23 mouse cellular contexts compared by ENCODE assay signal in the genomic region with DNA sequence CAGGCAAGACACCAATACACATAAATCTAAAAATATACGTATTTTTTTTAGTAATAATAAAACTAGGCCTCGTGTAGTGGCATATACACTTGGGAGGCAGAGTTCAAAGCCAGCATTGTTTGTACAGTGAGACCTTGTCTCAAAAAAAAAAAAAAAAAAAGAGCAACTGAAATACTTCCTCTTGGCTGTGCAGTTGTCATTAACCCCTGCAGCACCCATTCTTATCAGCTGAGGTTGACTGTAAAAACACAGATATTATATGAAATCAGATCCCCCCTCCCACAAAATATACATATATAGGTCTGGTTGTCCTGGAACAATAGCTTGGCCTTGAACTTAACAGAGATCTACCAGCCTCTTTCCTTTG. TPM values are rescaled to one million over a fixed set of nuclear protein-coding genes. Genes with fewer than 3 reads are reported as not detected.
A peak's percentile ranks its signal among the peaks of the same experiment; 100 is the strongest.
DNase-seq lines count a peak whose midpoint lies in the region; ATAC-seq and TF ChIP-seq lines count a peak whose summit lies in the region.
"Had no signal": no experiment of that assay in that cellular context is flagged by ENCODE, and none has a peak within 500 bp of the region (broad histone marks: within the 10 kb centered on the region; RNA-seq: fewer than 3 reads in every experiment).

No protein-coding gene starts in this region.

- in situ Hi-C loops in CH12.LX (cut with MboI; ENCODE audit: low pct_ligation_motif_present, low pct_unique_long_range_greater_than_20kb, low sequenced_read_pairs), result no loop called here

- peaks cover 48% of the 10 kb centered on the region for H3K36me3 ChIP-seq in hindbrain, postnatal 0 days (ENCODE audit: insufficient read depth, low read length)
- peaks cover 32% of the 10 kb centered on the region for H3K36me3 ChIP-seq in hindbrain, embryonic 16.5 days (ENCODE audit: control insufficient read depth, insufficient read depth, low read length)
- peaks cover 36 to 54% of the 10 kb centered on the region in 2 experiments for H3K36me3 ChIP-seq in CH12.LX (replicated peaks in 1 of 2; ENCODE audit: control insufficient read depth in 1 of 2, insufficient read depth in 1 of 2, low read length in 1 of 2)

- TF ChIP-seq EP300 in CH12.LX (IDR thresholded peaks at IDR 0.05; ENCODE audit: low read length), result no peak

- TF ChIP-seq CTCF in hindbrain, postnatal 0 days (IDR thresholded peaks at IDR 0.05; ENCODE audit: low read depth), result no peak
- TF ChIP-seq CTCF in CH12.LX (conservative IDR thresholded peaks at IDR 0.05 in 1 of 2, IDR thresholded peaks at IDR 0.05 in 1 of 2; ENCODE audit: low read depth in 2 of 2, low read length in 2 of 2), result no peak
- no peak for TF ChIP-seq CTCF in bone marrow macrophage, adult 2 months (IDR thresholded peaks at IDR 0.05; ENCODE audit: low read depth, low read length)

- H3K27ac ChIP-seq in hindbrain, postnatal 0 days, result 0 out of 2 replicates have a peak overlapping the region, but pooled peaks have one; percentile 4
- no peak overlapping the region for H3K27ac ChIP-seq in hindbrain, embryonic 16.5 days (ENCODE audit: low read depth, low read length)
- no peak overlapping the region for H3K27ac ChIP-seq in CH12.LX (ENCODE audit: insufficient read depth, low read depth)
- peak overlapping the region; percentile 32; the same call in 1 of the 2 replicates for H3K27ac ChIP-seq in bone marrow macrophage, adult 2 months (ENCODE audit: insufficient read depth, low read depth, low read length)
- H3K27ac ChIP-seq: embryonic facial prominence, embryonic 10.5 days; forebrain, embryonic 13.5 days had no signal

- peaks cover 22% of the 10 kb centered on the region for H3K4me1 ChIP-seq in hindbrain, postnatal 0 days (ENCODE audit: insufficient read depth, low read length)
- H3K4me1 ChIP-seq in hindbrain, embryonic 16.5 days (ENCODE audit: control insufficient read depth, insufficient read depth, low read depth, low read length), result peaks cover 20% of the 10 kb centered on the region
- peaks cover 10 to 23% of the 10 kb centered on the region in 2 experiments for H3K4me1 ChIP-seq in CH12.LX (ENCODE audit: control insufficient read depth in 1 of 2, insufficient read depth in 2 of 2)
- peaks cover 37% of the 10 kb centered on the region for H3K4me1 ChIP-seq in bone marrow macrophage, adult 2 months (ENCODE audit: control insufficient read depth, insufficient read depth, low read length)

- H3K79me2 ChIP-seq in CH12.LX (replicated peaks; ENCODE audit: control insufficient read depth, extremely low read depth, insufficient read depth, poor library complexity, severe bottlenecking), result no peaks in the 10 kb centered on the region

- no peak for TF ChIP-seq RAD21 in CH12.LX (IDR thresholded peaks at IDR 0.05; ENCODE audit: low read depth, low read length)

- no peaks in the 10 kb centered on the region for H3K27me3 ChIP-seq in hindbrain, postnatal 0 days (ENCODE audit: insufficient read depth, low read length)
- no peaks in the 10 kb centered on the region for H3K27me3 ChIP-seq in hindbrain, embryonic 16.5 days (replicated peaks; ENCODE audit: control insufficient read depth, insufficient read depth, low read length)
- H3K27me3 ChIP-seq in CH12.LX (replicated peaks), result no peaks in the 10 kb centered on the region
- H3K27me3 ChIP-seq: forebrain, embryonic 13.5 days; heart, embryonic 12.5 days; Patski had no signal

- no peak overlapping the region for H3K9ac ChIP-seq in hindbrain, postnatal 0 days (replicated peaks; ENCODE audit: low read length)
- H3K9ac ChIP-seq in hindbrain, embryonic 16.5 days (ENCODE audit: low read depth, low read length), result no peak overlapping the region
- no peak overlapping the region for H3K9ac ChIP-seq in CH12.LX (ENCODE audit: insufficient read depth, low read depth)
- H3K9ac ChIP-seq: forebrain, embryonic 13.5 days; forebrain, postnatal 0 days; heart, embryonic 12.5 days had no signal

- WGBS in hindbrain, postnatal 0 days, result 56% methylated on average over 2 of the region's 2 CpGs
- WGBS in hindbrain, embryonic 16.5 days, result 64% methylated on average over 2 of the region's 2 CpGs

- no peak overlapping the region for H3K4me3 ChIP-seq in hindbrain, postnatal 0 days (ENCODE audit: low read length)
- H3K4me3 ChIP-seq in hindbrain, embryonic 16.5 days (ENCODE audit: low read length), result no peak overlapping the region
- no peak overlapping the region for H3K4me3 ChIP-seq in CH12.LX (replicated peaks in 1 of 3; ENCODE audit: low read depth in 2 of 3, low read length in 2 of 3, poor library complexity in 1 of 3)
- no peak overlapping the region for H3K4me3 ChIP-seq in bone marrow macrophage, adult 2 months (ENCODE audit: insufficient read depth, low read length)
- H3K4me3 ChIP-seq: embryonic facial prominence, embryonic 10.5 days; forebrain, embryonic 13.5 days; heart, embryonic 12.5 days had no signal

- dilution Hi-C loops in CH12.LX (cut with MboI; ENCODE audit: extremely low pct_ligation_motif_present, extremely low pct_unique_long_range_greater_than_20kb, low sequenced_read_pairs), result no loop called here

- no peak overlapping the region for H3K4me2 ChIP-seq in hindbrain, postnatal 0 days (ENCODE audit: low read depth, low read length)
- H3K4me2 ChIP-seq in hindbrain, embryonic 16.5 days (ENCODE audit: low read length), result no peak overlapping the region
- no peak overlapping the region for H3K4me2 ChIP-seq in CH12.LX (ENCODE audit: insufficient read depth, low read depth, poor library complexity, severe bottlenecking)
- H3K4me2 ChIP-seq: forebrain, embryonic 13.5 days; heart, embryonic 12.5 days had no signal

- DNase-seq in hindbrain, postnatal 0 days (ENCODE audit: low spot score), result no peak
- peak; percentile 2 for DNase-seq in kidney, postnatal 10 days
- DNase-seq in kidney, adult 11 months, result no peak
- DNase-seq in CH12.LX (ENCODE audit: extremely low read depth), result no peak
- no peak for DNase-seq in spleen, postnatal 36 days (ENCODE audit: low spot score in 2 of 2)
- DNase-seq: adrenal gland, postnatal 14 days; cerebellum, postnatal 10 days; forebrain, postnatal 0 days; gastrocnemius, postnatal 14 days; heart, postnatal 36 days had no signal

- no peak; the same call in 1 of the 2 replicates for TF ChIP-seq POLR2A in CH12.LX (IDR thresholded peaks at IDR 0.05; ENCODE audit: low read depth, low read length)
- no peak for TF ChIP-seq POLR2A in bone marrow macrophage, adult 2 months (IDR thresholded peaks at IDR 0.05; ENCODE audit: borderline replicate concordance, low read depth, low read length)

- no peak for ATAC-seq in hindbrain, postnatal 0 days
- ATAC-seq in hindbrain, embryonic 16.5 days, result no peak
- ATAC-seq in inflammation-experienced regulatory T-cells, adult 6 months, result no peak
- ATAC-seq: activated CD4-positive, CD25-positive, alpha-beta regulatory T cell, adult 4 months; forebrain, embryonic 13.5 days; forebrain, postnatal 0 days; Patski had no signal

- H3K9me3 ChIP-seq in hindbrain, postnatal 0 days (ENCODE audit: low read length), result no peaks in the 10 kb centered on the region
- no peaks in the 10 kb centered on the region for H3K9me3 ChIP-seq in hindbrain, embryonic 16.5 days (ENCODE audit: control insufficient read depth, low read length)
- no peaks in the 10 kb centered on the region for H3K9me3 ChIP-seq in CH12.LX (replicated peaks; ENCODE audit: low read length)
- H3K9me3 ChIP-seq: embryonic facial prominence, embryonic 10.5 days; forebrain, embryonic 13.5 days; heart, embryonic 12.5 days had no signal

RNA-seq across cellular contexts. Expression of a gene that starts 2.9 kb away (rescaled TPM):
- not detected in 2 replicates for total RNA-seq in hindbrain, postnatal 0 days (2014; rRNA removed)
- polyA plus RNA-seq in hindbrain, postnatal 0 days (2015; fragmentation: Nextera tagmentation; extraction: Ambion mirVana), result 2.7 and 7.3 TPM in 2 replicates
- 8.1 and 21.8 TPM in 2 replicates for polyA plus RNA-seq in hindbrain, embryonic 16.5 days (2015; fragmentation: Nextera tagmentation; extraction: Ambion mirVana)
- total RNA-seq in CH12.LX (2012; rRNA removed), result not detected in 2 replicates
- total RNA-seq in CH12.LX (2014; rRNA removed), result not detected in 2 replicates
- not detected in 2 replicates for polyA plus RNA-seq in CH12.LX (2012; ENCODE audit: insufficient read length, low read depth)
- polyA plus RNA-seq in bone marrow macrophage, adult 2 months (2012; ENCODE audit: insufficient read depth, insufficient read length, missing spikeins), result not detected in 2 replicates
- not detected for polyA plus RNA-seq in inflammation-experienced regulatory T-cells, adult 6 months (2017; shearing (Covaris generic))
- total RNA-seq: adrenal gland, adult 18-20 months; adrenal gland, postnatal 14 days; forebrain, postnatal 0 days; gastrocnemius, adult 18-20 months; gastrocnemius, postnatal 14 days; heart, adult 8-10 months; heart, postnatal 36 days had no signal
- polyA plus RNA-seq: activated CD4-positive, CD25-positive, alpha-beta regulatory T cell, adult 4 months; cerebellum, adult 2 months; gonadal fat pad, adult 2 months; heart, embryonic 12.5 days had no signal

RNA-seq across cellular contexts. Expression of a gene that starts 10.4 kb away (rescaled TPM):
- total RNA-seq in hindbrain, postnatal 0 days (2014; rRNA removed), result 68.2 and 86.1 TPM in 2 replicates
- polyA plus RNA-seq in hindbrain, postnatal 0 days (2015; fragmentation: Nextera tagmentation; extraction: Ambion mirVana), result 41.2 and 42.0 TPM in 2 replicates
- 55.7 and 62.4 TPM in 2 replicates for polyA plus RNA-seq in hindbrain, embryonic 16.5 days (2015; fragmentation: Nextera tagmentation; extraction: Ambion mirVana)
- total RNA-seq in CH12.LX (2012; rRNA removed) (2.8 and 3.0 TPM in 2 replicates), CH12.LX (2014; rRNA removed) (1.4 and 1.5 TPM in 2 replicates)
- polyA plus RNA-seq in CH12.LX (2012; ENCODE audit: insufficient read length, low read depth), result 2.3 and 3.0 TPM in 2 replicates
- 17.4 and 17.5 TPM in 2 replicates for polyA plus RNA-seq in bone marrow macrophage, adult 2 months (2012; ENCODE audit: insufficient read depth, insufficient read length, missing spikeins)
- 1 to 10 TPM; 6.6 to 10.0 (median 7.5) TPM for polyA plus RNA-seq in inflammation-experienced regulatory T-cells, adult 6 months (2017; shearing (Covaris generic))

RNA-seq across cellular contexts. Expression of a gene that starts 11.5 kb away (rescaled TPM):
- total RNA-seq in hindbrain, postnatal 0 days (2014; rRNA removed), result 69.9 and 91.1 TPM in 2 replicates
- 97.2 and 99.5 TPM in 2 replicates for polyA plus RNA-seq in hindbrain, postnatal 0 days (2015; fragmentation: Nextera tagmentation; extraction: Ambion mirVana)
- 104 and 109 TPM in 2 replicates for polyA plus RNA-seq in hindbrain, embryonic 16.5 days (2015; fragmentation: Nextera tagmentation; extraction: Ambion mirVana)
- total RNA-seq in CH12.LX (2012; rRNA removed) (75.6 and 95.5 TPM in 2 replicates), CH12.LX (2014; rRNA removed) (53.1 and 62.2 TPM in 2 replicates)
- polyA plus RNA-seq in CH12.LX (2012; ENCODE audit: insufficient read length, low read depth), result 105 and 136 TPM in 2 replicates
- 24.9 and 33.9 TPM in 2 replicates for polyA plus RNA-seq in bone marrow macrophage, adult 2 months (2012; ENCODE audit: insufficient read depth, insufficient read length, missing spikeins)
- 10 to 100 TPM; 22.8 to 34.5 (median 27.5) TPM for polyA plus RNA-seq in inflammation-experienced regulatory T-cells, adult 6 months (2017; shearing (Covaris generic))

RNA-seq across cellular contexts. Expression of a gene that starts 18.3 kb away (rescaled TPM):
- 4.6 and 13.9 TPM in 2 replicates for total RNA-seq in hindbrain, postnatal 0 days (2014; rRNA removed)
- polyA plus RNA-seq in hindbrain, postnatal 0 days (2015; fragmentation: Nextera tagmentation; extraction: Ambion mirVana), result 3.1 and 5.4 TPM in 2 replicates
- 4.1 and 5.0 TPM in 2 replicates for polyA plus RNA-seq in hindbrain, embryonic 16.5 days (2015; fragmentation: Nextera tagmentation; extraction: Ambion mirVana)
- 0.76 and 1.0 TPM in 2 replicates for total RNA-seq in CH12.LX (2012; rRNA removed)
- total RNA-seq in CH12.LX (2014; rRNA removed), result 0.82 and 1.1 TPM in 2 replicates
- 2.1 and 2.7 TPM in 2 replicates for polyA plus RNA-seq in CH12.LX (2012; ENCODE audit: insufficient read length, low read depth)
- 7.3 and 9.1 TPM in 2 replicates for polyA plus RNA-seq in bone marrow macrophage, adult 2 months (2012; ENCODE audit: insufficient read depth, insufficient read length, missing spikeins)
- polyA plus RNA-seq in inflammation-experienced regulatory T-cells, adult 6 months (2017; shearing (Covaris generic)), result 1 to 10 TPM; 1.1 to 6.1 (median 3.2) TPM

RNA-seq across cellular contexts. Expression of a gene that starts 36.1 kb away (rescaled TPM):
- 151 and 157 TPM in 2 replicates for total RNA-seq in hindbrain, postnatal 0 days (2014; rRNA removed)
- polyA plus RNA-seq in hindbrain, postnatal 0 days (2015; fragmentation: Nextera tagmentation; extraction: Ambion mirVana), result 104 TPM in 2 replicates
- polyA plus RNA-seq in hindbrain, embryonic 16.5 days (2015; fragmentation: Nextera tagmentation; extraction: Ambion mirVana), result 120 TPM in 2 replicates
- total RNA-seq in CH12.LX (2012; rRNA removed) (263 and 281 TPM in 2 replicates), CH12.LX (2014; rRNA removed) (308 and 379 TPM in 2 replicates)
- polyA plus RNA-seq in CH12.LX (2012; ENCODE audit: insufficient read length, low read depth), result 1,350 and 1,545 TPM in 2 replicates
- 724 and 763 TPM in 2 replicates for polyA plus RNA-seq in bone marrow macrophage, adult 2 months (2012; ENCODE audit: insufficient read depth, insufficient read length, missing spikeins)
- polyA plus RNA-seq in inflammation-experienced regulatory T-cells, adult 6 months (2017; shearing (Covaris generic)), result 100 to 1,000 TPM; 156 to 225 (median 201) TPM

Comparison
In these comparisons a context has a peak if more than half of its experiments do, and no peak if none do; other contexts are left out.
1. H3K27ac ChIP-seq: peak in hindbrain, postnatal 0 days (single experiment) and bone marrow macrophage, adult 2 months (single experiment); none in hindbrain, embryonic 16.5 days (single experiment) and CH12.LX (single experiment).